Mouse (Mus musculus) intestine, embryonic 16.5 days (tissue): Measurements from ENCODE around the gene Esr1. TPM values are rescaled to one million over a fixed set of nuclear protein-coding genes. Genes with fewer than 3 reads are reported as not detected.

Experiments used
- ATAC-seq: fragments of 200-750 bp; cut with Nextera tagmentation; 2 replicates; pipeline ENCODE4 v1.8.0; 2017; ENCODE audit warnings: moderate TSS enrichment, moderate library complexity
- H3K27ac ChIP-seq: fragments of 300-500 bp; sonication (generic); 2 replicates; pipeline ENCODE4 v1.5.1; 2014; ENCODE audit warnings: mild to moderate bottlenecking, low read length
- H3K27me3 ChIP-seq: fragments of 300-500 bp; sonication (generic); replicated peaks from 2 replicates; pipeline ENCODE4 v1.6.1; 2014; ENCODE audit warnings: low read length, control low read depth, mixed read lengths; ENCODE audit not compliant: control insufficient read depth, insufficient read depth
- H3K36me3 ChIP-seq: fragments of 300-500 bp; sonication (generic); 2 replicates; pipeline ENCODE4 v1.6.1; 2014; ENCODE audit warnings: low read length, control low read depth; ENCODE audit not compliant: control insufficient read depth, insufficient read depth
- H3K4me1 ChIP-seq: fragments of 300-500 bp; sonication (generic); 2 replicates; pipeline ENCODE4 v1.6.1; 2014; ENCODE audit warnings: low read length, control low read depth, mixed read lengths; ENCODE audit not compliant: control insufficient read depth, insufficient read depth
- H3K4me2 ChIP-seq: fragments of 300-500 bp; sonication (generic); 2 replicates; pipeline ENCODE4 v1.6.1; 2014; ENCODE audit warnings: low read depth, low read length, control low read depth
- H3K4me3 ChIP-seq: fragments of 300-500 bp; sonication (generic); 2 replicates; pipeline ENCODE4 v1.5.1; 2014; ENCODE audit warnings: mild to moderate bottlenecking, low read length
- H3K9ac ChIP-seq: fragments of 300-500 bp; sonication (generic); 2 replicates; pipeline ENCODE4 v1.6.1; 2014; ENCODE audit warnings: low read depth, low read length
- H3K9me3 ChIP-seq: fragments of 300-500 bp; sonication (generic); 2 replicates; pipeline ENCODE4 v1.6.1; 2016; ENCODE audit warnings: low read length, control low read depth; ENCODE audit not compliant: control insufficient read depth
- WGBS: fragments of 180-500 bp; shearing (Covaris S2); extraction: QIAGEN DNeasy Blood & Tissue Kit; methylation state at CpG from one replicate; pipeline ENCODE4 v1.1.7; 2014; 5-methylcytosine and 5-hydroxymethylcytosine counted together
- polyA plus RNA-seq: library from polyadenylated mRNA; unstranded; fragments of >200 nt; fragmentation: Nextera tagmentation; extraction: Ambion mirVana; gene quantifications from 2 replicates; pipeline ENCODE4 v1.2.1, GENCODE M21; 2015

Gene Esr1
- polyA plus RNA-seq, 1 experiment from 2014 or later, result 0.37 TPM

DNA sequence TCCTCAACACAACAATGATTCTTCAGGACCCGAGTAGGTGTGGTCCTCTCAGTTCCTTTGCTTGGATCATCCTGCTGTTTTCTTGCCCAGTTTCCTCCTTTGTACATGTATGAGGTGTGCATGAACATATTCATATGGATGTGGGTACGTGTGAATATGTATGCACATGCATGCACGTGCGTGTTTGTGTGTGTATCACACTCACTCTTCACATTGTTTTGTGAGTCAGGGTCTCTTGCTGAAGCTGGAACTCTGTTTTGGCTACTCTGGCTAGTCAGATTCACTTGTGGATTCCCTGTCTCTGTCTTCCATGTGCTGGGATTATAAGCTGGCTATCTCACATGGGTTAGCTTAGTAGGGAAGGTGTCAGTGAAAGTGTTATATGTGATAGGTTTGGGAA lies 141.6 kb downstream of the Esr1 start:
- H3K4me3 ChIP-seq, result no peak overlapping the region
- H3K9me3 ChIP-seq, result no peaks in the 10 kb centered on the region
- 84% methylated on average over 4 of the region's 4 CpGs for WGBS
- no peak overlapping the region for H3K4me2 ChIP-seq
- H3K36me3 ChIP-seq, result no peaks in the 10 kb centered on the region
- no peak overlapping the region for H3K27ac ChIP-seq
- no peaks in the 10 kb centered on the region for H3K27me3 ChIP-seq
- no peaks in the 10 kb centered on the region for H3K4me1 ChIP-seq
- ATAC-seq, result no peak
- no peak overlapping the region for H3K9ac ChIP-seq

DNA sequence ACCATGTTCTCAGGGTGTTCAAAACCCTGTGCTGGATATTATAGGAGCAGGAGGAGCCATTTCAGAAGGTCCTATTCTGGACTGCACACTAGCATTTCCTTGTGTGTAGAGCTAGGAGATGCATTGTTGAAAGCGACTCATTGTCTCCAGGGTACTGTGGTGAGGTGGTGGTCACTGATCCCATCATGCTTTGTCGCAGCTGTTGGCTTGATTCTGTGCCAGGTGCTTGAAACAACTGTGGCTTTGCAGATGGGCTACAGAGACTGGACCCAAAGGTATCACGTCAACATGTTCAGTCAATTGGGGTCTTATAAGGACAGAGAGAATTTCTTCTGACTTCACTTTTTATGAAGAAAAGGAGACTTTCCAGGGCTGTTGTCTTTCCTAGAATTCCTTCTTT lies 164.1 kb downstream of the Esr1 start:
- Histone ChIP-seq H3K4me3 (no peak overlapping the region), H3K9me3 (no peaks in the 10 kb centered on the region)
- ATAC-seq, result no peak

DNA sequence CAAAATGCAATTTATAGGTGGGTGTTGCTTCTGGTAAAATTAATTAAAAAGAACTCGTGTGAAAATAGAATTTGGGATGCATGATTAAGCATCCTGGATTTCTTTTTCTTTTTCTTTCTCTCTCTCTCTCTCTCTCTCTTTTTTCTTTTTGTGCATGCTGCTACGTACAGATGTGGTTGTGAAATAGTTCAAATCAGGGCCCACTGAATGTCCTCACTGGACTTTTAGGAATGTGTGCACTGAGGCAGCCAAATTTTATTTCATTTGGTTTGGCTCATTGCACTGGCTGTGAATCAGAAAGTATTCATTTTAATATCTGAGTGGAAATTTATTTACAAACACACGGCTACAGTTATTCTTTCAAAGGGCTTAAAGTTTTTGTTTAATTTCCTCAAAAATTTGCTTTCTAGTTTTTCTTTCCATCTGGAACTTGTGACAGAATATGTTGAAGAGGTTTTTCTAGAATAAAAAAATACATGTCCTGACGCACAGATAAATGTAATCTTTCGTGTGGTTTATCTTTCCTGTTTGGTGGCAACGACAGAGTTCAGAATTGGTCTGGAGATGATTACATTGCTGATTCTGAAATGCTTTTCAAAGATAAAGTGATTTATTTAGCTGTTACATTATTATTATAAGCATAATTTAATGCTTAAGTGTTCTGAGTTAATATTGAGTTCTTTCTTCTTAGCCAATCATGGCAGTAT lies 164.8 kb downstream of the Esr1 start:
- H3K9ac ChIP-seq, result no peak overlapping the region
- ATAC-seq, result no peak

More for the DNA sequence above, 164.1 kb downstream of the Esr1 start:
- no peaks in the 10 kb centered on the region for H3K36me3 ChIP-seq
- no peaks in the 10 kb centered on the region for H3K27me3 ChIP-seq
- H3K4me1 ChIP-seq, result no peaks in the 10 kb centered on the region
- no peak overlapping the region for H3K9ac ChIP-seq
- WGBS, result 77% methylated on average over 3 of the region's 3 CpGs
- no peak overlapping the region for H3K4me2 ChIP-seq
- no peak overlapping the region for H3K27ac ChIP-seq

DNA sequence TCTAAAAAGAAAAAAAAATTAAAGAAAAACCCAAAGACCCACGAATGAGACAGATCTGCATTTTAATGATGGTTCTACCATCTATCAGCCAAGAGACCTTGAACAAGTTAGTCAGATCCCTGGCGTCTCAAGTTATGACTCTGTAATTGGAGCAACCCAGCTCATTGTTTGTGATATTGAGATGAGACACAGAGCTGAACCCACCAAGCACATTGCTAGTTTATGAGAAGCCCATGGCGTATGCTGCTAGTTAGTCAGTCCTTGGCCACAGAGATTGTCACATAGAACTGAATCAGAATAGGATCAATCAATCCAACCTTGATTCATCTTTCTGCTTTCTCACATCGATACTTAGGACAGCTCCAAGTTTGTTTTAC lies 165.3 kb downstream of the Esr1 start:
- H3K27ac ChIP-seq, result no peak overlapping the region
- H3K4me1 ChIP-seq, result no peaks in the 10 kb centered on the region
- H3K4me3 ChIP-seq, result no peak overlapping the region
- H3K9me3 ChIP-seq, result no peaks in the 10 kb centered on the region
- 74% methylated on average over 4 of the region's 4 CpGs for WGBS
- no peaks in the 10 kb centered on the region for H3K27me3 ChIP-seq
- H3K36me3 ChIP-seq, result no peaks in the 10 kb centered on the region
- no peak for ATAC-seq
- H3K4me2 ChIP-seq, result no peak overlapping the region
- no peak overlapping the region for H3K9ac ChIP-seq

More for the DNA sequence above, 164.8 kb downstream of the Esr1 start:
- WGBS, result 61% methylated on average over 6 of the region's 6 CpGs
- no peaks in the 10 kb centered on the region for H3K9me3 ChIP-seq
- H3K4me3 ChIP-seq, result no peak overlapping the region
- H3K4me1 ChIP-seq, result no peaks in the 10 kb centered on the region
- H3K36me3 ChIP-seq, result no peaks in the 10 kb centered on the region
- no peak overlapping the region for H3K4me2 ChIP-seq
- H3K27ac ChIP-seq, result no peak overlapping the region
- no peaks in the 10 kb centered on the region for H3K27me3 ChIP-seq

DNA sequence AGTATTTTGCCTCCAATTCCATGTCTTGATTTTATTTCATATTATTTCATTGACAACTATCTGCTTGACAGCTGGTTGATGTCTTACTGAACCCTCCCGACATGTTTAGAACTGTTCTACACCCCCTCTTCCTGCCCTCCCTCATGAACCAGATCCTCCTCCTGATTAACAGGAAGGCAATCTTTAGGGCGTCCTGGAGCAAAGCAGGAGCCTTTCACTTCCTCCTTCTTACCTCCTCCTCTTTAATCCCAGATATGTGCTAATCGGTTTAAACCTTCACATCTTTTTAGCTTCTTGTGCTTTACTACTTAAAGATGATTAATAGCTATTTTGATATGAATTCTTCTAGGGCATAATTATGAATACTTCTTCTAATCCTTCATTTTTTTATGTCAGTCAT lies 166.6 kb downstream of the Esr1 start:
- H3K9ac ChIP-seq, result no peak overlapping the region
- no peak overlapping the region for H3K4me2 ChIP-seq
- no peaks in the 10 kb centered on the region for H3K27me3 ChIP-seq
- H3K27ac ChIP-seq, result no peak overlapping the region
- WGBS, result 49% methylated on average over 3 of the region's 3 CpGs
- H3K4me1 ChIP-seq, result no peaks in the 10 kb centered on the region
- no peaks in the 10 kb centered on the region for H3K9me3 ChIP-seq
- H3K36me3 ChIP-seq, result no peaks in the 10 kb centered on the region
- no peak overlapping the region for H3K4me3 ChIP-seq
- ATAC-seq, result no peak

DNA sequence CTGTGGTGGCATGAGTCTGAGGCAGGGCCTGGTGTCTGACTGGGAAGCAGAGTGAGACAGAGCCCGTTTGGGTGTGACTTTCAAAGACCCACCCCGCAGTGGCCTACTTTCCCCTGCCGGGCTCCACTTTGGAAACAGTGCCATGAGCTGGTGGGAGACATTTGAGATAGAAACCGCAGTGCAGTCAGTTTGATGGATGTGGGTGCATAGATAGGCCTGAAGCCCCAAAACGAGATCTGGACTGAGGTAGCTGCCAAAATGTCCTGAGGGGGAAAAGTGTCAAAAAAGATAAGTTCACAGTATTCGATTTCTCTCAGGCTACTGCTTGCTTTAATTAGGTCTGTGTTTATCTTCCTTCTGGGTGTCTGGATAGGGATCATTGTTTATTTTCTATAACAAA lies 169.5 kb downstream of the Esr1 start:
- Histone ChIP-seq H3K9me3 (no peaks in the 10 kb centered on the region), H3K36me3 (no peaks in the 10 kb centered on the region), H3K9ac (no peak overlapping the region), H3K27ac (no peak overlapping the region), H3K27me3 (no peaks in the 10 kb centered on the region), H3K4me2 (no peak overlapping the region), H3K4me3 (no peak overlapping the region), H3K4me1 (no peaks in the 10 kb centered on the region)
- ATAC-seq, result no peak
- 59% methylated on average over 6 of the region's 6 CpGs for WGBS

DNA sequence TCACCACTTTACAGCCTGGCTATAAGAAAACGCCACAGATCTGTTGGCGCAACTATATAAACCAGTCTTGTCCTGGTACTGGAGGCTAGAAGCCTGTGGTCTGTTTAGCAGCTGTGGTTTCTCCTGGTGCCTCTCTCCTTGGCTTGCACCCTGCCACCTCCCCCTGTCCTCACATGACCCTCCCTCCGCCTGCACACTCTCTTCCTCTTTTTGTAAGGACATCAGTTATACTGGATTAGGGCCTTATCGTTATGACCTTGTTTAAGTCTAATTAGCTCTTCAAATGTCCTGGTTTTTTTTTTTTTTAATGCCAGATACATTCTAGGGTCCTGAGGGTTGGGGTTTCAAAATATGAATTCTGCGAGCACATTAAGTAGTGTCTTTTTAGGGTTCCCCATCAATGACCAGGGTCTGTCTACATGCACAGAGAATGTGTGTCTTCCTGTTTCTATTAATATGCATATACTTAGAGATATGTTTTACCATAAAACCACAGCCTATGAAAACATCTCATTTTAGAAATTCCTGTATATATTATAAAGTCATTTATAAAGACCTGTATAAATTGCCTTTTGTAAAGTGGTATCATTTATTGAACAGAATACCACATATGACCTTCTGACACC lies 175.7 kb downstream of the Esr1 start:
- no peak overlapping the region for H3K4me2 ChIP-seq
- H3K4me1 ChIP-seq, result no peaks in the 10 kb centered on the region
- no peaks in the 10 kb centered on the region for H3K9me3 ChIP-seq
- 81% methylated on average over 5 of the region's 5 CpGs for WGBS
- no peak overlapping the region for H3K9ac ChIP-seq
- H3K27ac ChIP-seq, result no peak overlapping the region
- ATAC-seq, result no peak
- H3K27me3 ChIP-seq, result no peaks in the 10 kb centered on the region
- H3K36me3 ChIP-seq, result no peaks in the 10 kb centered on the region
- H3K4me3 ChIP-seq, result no peak overlapping the region

DNA sequence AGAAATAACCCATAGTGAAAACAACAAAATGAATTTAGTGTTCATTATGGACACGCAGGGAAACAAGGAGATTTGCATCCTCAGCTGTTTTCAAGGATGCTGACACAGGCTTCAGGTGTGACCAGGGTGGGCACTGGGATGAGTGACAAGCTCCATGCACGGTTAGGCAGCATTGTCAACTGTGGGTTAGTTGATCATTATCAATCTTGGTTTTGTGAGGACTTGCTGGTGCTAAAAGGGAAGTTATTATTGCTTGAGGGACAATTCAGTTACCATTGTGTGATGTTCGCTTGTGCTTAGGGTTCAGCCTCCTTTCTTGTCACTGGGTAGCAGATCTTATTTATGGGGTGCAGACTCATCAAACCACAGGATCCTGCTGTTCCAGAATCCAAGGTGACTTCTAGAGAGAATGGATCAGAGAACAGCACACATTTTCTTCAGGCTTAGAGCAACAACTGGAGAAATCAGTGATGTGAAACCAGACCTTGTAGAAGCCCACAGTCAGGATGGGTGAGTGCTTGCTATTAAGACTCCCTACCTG lies 186.9 kb downstream of the Esr1 start:
- Histone ChIP-seq H3K4me3 (no peak overlapping the region), H3K27me3 (no peaks in the 10 kb centered on the region), H3K4me1 (no peaks in the 10 kb centered on the region), H3K9ac (no peak overlapping the region), H3K27ac (no peak overlapping the region), H3K36me3 (no peaks in the 10 kb centered on the region), H3K9me3 (no peaks in the 10 kb centered on the region), H3K4me2 (no peak overlapping the region)
- WGBS, result 69% methylated on average over 3 of the region's 3 CpGs
- no peak for ATAC-seq

DNA sequence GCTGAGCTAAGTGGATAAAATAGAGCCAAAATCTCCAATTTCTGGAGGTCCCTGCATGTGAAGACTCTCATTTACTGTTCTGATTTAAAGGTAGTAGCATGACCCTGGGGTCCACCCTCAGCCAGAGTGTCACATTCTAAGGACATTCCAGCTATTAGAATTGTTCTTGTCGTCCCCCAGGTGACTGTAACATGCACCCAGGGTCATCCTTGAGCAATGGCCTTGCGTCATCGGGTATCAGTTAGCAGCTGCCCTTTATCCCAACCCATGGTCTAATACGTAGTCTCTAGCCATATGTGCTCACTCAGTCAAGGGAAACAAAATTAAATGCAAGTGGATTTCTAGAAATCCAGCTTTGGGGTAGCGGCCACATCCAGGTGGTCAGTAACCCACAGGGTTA lies 213.0 kb downstream of the Esr1 start:
- Histone ChIP-seq H3K9ac (no peak overlapping the region), H3K4me3 (no peak overlapping the region), H3K4me2 (no peak overlapping the region), H3K27ac (no peak overlapping the region), H3K36me3 (no peaks in the 10 kb centered on the region), H3K27me3 (no peaks in the 10 kb centered on the region), H3K4me1 (no peaks in the 10 kb centered on the region), H3K9me3 (no peaks in the 10 kb centered on the region)
- WGBS, result 87% methylated on average over 5 of the region's 5 CpGs
- ATAC-seq, result no peak
